Mouse (Mus musculus) kidney, adult 2 months (tissue): ENCODE measurements around the gene Dap3.

Experiments
- CTCF ChIP-seq: fragments of 200-500 bp; conservative IDR thresholded peaks from 2 replicates; pipeline ENCODE4 v1.5.1; 2011; ENCODE audit warnings: low read depth, mild to moderate bottlenecking, control low read depth, low read length, moderate library complexity, mixed read lengths; ENCODE audit not compliant: insufficient read depth, insufficient read length
- POLR2A ChIP-seq: fragments of 200-500 bp; IDR thresholded peaks from one replicate; pipeline ENCODE4 v1.6.1; 2011; ENCODE audit warnings: low read depth, low read length, control low read depth

GRCm38 (mm10) chr3:88951327-88951800 is 383 bp upstream of the Dap3 start:
- TF ChIP-seq CTCF (no peak), POLR2A (no peak)
